Mouse (Mus musculus) G1E (cell line): ENCODE measurements at regions not wholly inside any gene's neighbourhood (a gene's known extent, or its start where the extent isn't known, plus 50 kb on each side); places are given as distances from the start of the nearest gene placed in this dataset.

ENCODE experiments used
- CTCF ChIP-seq: IDR thresholded peaks from 2 replicates; pipeline ENCODE4 v1.5.1; 2012; ENCODE audit warnings: low read depth, low read length, inconsistent platforms, mixed read lengths
- TAL1 ChIP-seq: conservative IDR thresholded peaks from 2 replicates; pipeline ENCODE4 v1.6.1; 2012; ENCODE audit warnings: low read depth, low read length, inconsistent platforms, mixed read lengths

DNA sequence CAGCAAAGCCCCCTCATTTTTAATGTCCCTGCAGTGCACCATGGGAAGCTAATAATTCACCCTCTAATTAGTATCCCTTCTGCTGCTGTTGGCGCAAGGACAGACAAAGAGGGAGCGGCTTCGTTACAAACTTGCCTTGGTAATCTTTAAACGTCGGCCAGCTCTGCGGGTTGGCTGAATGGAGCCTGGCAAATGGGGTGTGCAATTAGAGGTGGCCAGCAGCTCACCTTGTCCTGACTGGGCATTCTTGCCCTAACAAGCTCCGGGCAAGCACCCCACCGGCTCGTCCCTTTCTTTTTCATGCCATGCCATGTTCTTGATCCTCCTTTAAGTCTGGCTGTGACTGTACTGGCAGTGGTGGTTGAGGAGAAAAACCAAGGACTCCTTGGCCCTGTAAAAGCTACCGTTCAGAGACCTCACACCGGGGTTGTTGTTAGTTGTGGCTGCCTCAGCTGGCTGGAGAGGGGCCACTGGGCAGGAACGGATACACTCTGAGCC, 179.2 kb upstream of the N4bp1 start:
- TF ChIP-seq CTCF (no peak), TAL1 (no peak)
